Mouse (Mus musculus) embryonic facial prominence, embryonic 12.5 days (tissue): ENCODE results near the gene Nfil3. TPM values are rescaled to one million over a fixed set of nuclear protein-coding genes. Genes with fewer than 3 reads are reported as not detected.
A peak's percentile ranks its signal among the peaks of the same experiment; 100 is the strongest.

Source experiments
- ATAC-seq: fragments of 200-750 bp; cut with Nextera tagmentation; 2 replicates; pipeline ENCODE4 v1.8.0; 2017; ENCODE audit not compliant: insufficient number of reproducible peaks, insufficient read depth, low FRiP score, low TSS enrichment
- H3K27ac ChIP-seq: fragments of 300-500 bp; sonication (generic); 2 replicates; pipeline ENCODE4 v1.5.1; 2016; ENCODE audit warnings: mild to moderate bottlenecking
- H3K27me3 ChIP-seq: fragments of 300-500 bp; sonication (generic); 2 replicates; pipeline ENCODE4 v1.6.1; 2016; ENCODE audit warnings: mild to moderate bottlenecking, moderate library complexity
- H3K36me3 ChIP-seq: fragments of 300-500 bp; sonication (generic); 2 replicates; pipeline ENCODE4 v1.6.1; 2016; ENCODE audit warnings: mild to moderate bottlenecking
- H3K4me1 ChIP-seq: fragments of 300-500 bp; sonication (generic); 2 replicates; pipeline ENCODE4 v1.6.1; 2016
- H3K4me2 ChIP-seq: fragments of 300-500 bp; sonication (generic); replicated peaks from 2 replicates; pipeline ENCODE4 v1.6.1; 2016; ENCODE audit warnings: mild to moderate bottlenecking, moderate library complexity
- H3K4me3 ChIP-seq: fragments of 300-500 bp; sonication (generic); 2 replicates; pipeline ENCODE4 v1.5.1; 2016; ENCODE audit warnings: mild to moderate bottlenecking
- H3K9ac ChIP-seq: fragments of 300-500 bp; sonication (generic); 2 replicates; pipeline ENCODE4 v1.6.1; 2016; ENCODE audit warnings: mild to moderate bottlenecking, moderate library complexity
- H3K9me3 ChIP-seq: fragments of 300-500 bp; sonication (generic); 2 replicates; pipeline ENCODE4 v1.6.1; 2016; ENCODE audit warnings: mild to moderate bottlenecking, moderate library complexity
- WGBS: fragments of 180-500 bp; shearing (Covaris S2); methylation state at CpG from one replicate; pipeline ENCODE4 v1.1.7; 2016; 5-methylcytosine and 5-hydroxymethylcytosine counted together
- polyA plus RNA-seq: library from polyadenylated mRNA; unstranded; fragments of >200 nt; fragmentation: Nextera tagmentation; extraction: Ambion mirVana; gene quantifications from 2 replicates; pipeline ENCODE4 v1.2.1, GENCODE M21; 2016

Gene Nfil3
- polyA plus RNA-seq, 1 experiment from 2014 or later: 30.3 TPM

DNA sequence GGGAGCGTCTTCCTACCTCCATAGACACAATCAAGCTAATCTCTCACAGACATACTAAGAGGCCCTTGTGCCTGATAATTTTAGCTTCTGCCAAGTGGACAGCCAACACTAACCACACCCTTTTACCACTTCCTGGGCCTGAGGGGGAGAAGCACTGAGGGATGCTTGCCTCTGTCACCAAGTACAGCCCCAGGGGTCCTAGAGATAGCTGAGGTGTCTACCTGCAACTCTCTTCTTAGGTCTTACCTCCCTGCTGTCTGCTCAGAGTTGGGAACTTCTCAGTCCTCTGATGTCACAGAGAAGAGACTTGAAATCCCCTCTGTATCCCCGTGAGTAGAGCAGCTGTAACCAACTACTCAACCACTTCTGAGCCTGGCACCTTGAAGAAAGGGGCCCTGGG lies 19.6 kb upstream of the Nfil3 start:
- Histone ChIP-seq H3K9me3 (no peaks in the 10 kb centered on the region), H3K36me3 (no peaks in the 10 kb centered on the region), H3K27me3 (no peaks in the 10 kb centered on the region), H3K4me2 (no peak overlapping the region), H3K4me3 (no peak overlapping the region), H3K27ac (no peak overlapping the region), H3K4me1 (no peaks in the 10 kb centered on the region), H3K9ac (no peak overlapping the region)
- WGBS: 85% methylated on average over 2 of the region's 2 CpGs
- no peak for ATAC-seq

GRCm38 (mm10) chr13:52998541-52998940 lies 17.7 kb upstream of the Nfil3 start:
- Histone ChIP-seq H3K36me3 (no peaks in the 10 kb centered on the region), H3K9ac (no peak overlapping the region), H3K4me1 (no peaks in the 10 kb centered on the region), H3K9me3 (no peaks in the 10 kb centered on the region), H3K27me3 (no peaks in the 10 kb centered on the region), H3K4me3 (no peak overlapping the region), H3K4me2 (no peak overlapping the region), H3K27ac (no peak overlapping the region)
- WGBS: 82% methylated on average over 10 of the region's 10 CpGs
- ATAC-seq: no peak

DNA sequence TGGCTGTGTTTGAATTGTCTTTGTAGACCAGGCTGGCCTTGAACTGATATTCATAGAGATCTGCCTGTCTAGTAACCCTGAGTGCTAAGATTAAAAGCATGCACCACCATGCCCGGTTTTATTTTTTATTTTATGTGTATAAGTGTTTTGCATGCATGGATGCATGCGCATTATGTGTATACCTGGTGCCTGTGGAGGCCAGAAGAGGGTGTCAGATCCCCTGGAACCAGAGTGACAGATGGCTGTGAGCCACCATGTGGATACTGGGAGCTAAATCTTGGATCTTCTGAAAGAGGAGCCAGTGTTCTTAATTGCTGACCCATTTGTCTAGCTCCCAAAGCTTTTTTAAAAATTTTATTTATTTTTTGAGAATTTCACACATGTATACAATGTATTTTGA lies 16.9 kb upstream of the Nfil3 start:
- Histone ChIP-seq H3K9me3 (no peaks in the 10 kb centered on the region), H3K4me2 (no peak overlapping the region), H3K27me3 (no peaks in the 10 kb centered on the region), H3K9ac (no peak overlapping the region), H3K4me3 (no peak overlapping the region), H3K27ac (no peak overlapping the region), H3K4me1 (no peaks in the 10 kb centered on the region), H3K36me3 (no peaks in the 10 kb centered on the region)
- no peak for ATAC-seq
- WGBS: 84% methylated on average over 2 of the region's 2 CpGs

- 74% methylated on average over 8 of the region's 8 CpGs for WGBS
- ATAC-seq: no peak
Measured at GRCm38 (mm10) chr13:52996201-52996600, 15.3 kb upstream of the Nfil3 start.

DNA sequence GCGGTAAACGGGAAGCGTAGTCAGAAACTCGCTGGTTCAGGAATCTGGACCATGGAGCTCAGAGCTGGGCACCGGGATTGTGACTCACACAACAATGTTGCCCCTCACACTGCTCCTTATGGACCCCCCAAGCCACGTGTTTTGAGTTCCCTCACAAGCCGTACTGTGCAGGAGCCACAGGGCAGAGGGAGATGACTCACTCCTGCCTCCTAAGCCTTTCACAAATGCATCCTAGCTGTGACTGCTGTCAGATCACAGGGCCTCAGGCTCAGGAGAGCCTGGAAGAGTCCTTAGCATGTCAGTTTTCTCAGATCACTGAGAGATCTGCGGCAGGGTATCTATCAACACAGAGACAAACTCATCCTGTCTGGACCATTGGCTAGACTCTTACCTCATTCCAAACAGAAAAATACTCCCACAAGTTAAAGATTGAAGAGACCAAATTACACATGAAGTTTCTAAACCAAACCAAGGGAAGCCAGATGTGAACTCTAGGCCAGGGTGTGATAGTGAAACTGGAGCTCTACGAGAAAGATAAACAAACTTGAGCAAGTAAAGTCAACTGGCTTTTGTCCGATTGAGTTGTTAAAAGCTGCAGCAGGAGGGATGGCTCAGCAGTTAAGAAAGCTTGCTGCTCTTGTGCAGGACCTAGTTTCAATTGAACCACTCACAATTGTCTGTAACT lies 13.5 kb upstream of the Nfil3 start:
- Histone ChIP-seq H3K27me3 (no peaks in the 10 kb centered on the region), H3K9ac (no peak overlapping the region), H3K27ac (peak overlapping the region; percentile 76), H3K4me1 (peaks cover 13% of the 10 kb centered on the region), H3K4me2 (no peak overlapping the region), H3K9me3 (no peaks in the 10 kb centered on the region), H3K4me3 (no peak overlapping the region), H3K36me3 (no peaks in the 10 kb centered on the region)
- ATAC-seq: no peak
- 57% methylated on average over 10 of the region's 10 CpGs for WGBS

More at GRCm38 (mm10) chr13:52996201-52996600, 15.3 kb upstream of the Nfil3 start:
- Histone ChIP-seq H3K9me3 (no peaks in the 10 kb centered on the region), H3K36me3 (no peaks in the 10 kb centered on the region), H3K4me1 (no peaks in the 10 kb centered on the region), H3K27me3 (no peaks in the 10 kb centered on the region), H3K4me3 (no peak overlapping the region), H3K27ac (no peak overlapping the region), H3K9ac (no peak overlapping the region), H3K4me2 (no peak overlapping the region)

- H3K4me2 ChIP-seq: no peak overlapping the region
- H3K4me1 ChIP-seq: peaks cover 20% of the 10 kb centered on the region
- ATAC-seq: no peak
- 51% methylated on average over 9 of the region's 9 CpGs for WGBS
- no peaks in the 10 kb centered on the region for H3K9me3 ChIP-seq
- no peaks in the 10 kb centered on the region for H3K36me3 ChIP-seq
- H3K27ac ChIP-seq: peak overlapping the region; percentile 61; the same call in 1 of the 2 replicates
- H3K27me3 ChIP-seq: no peaks in the 10 kb centered on the region
- H3K4me3 ChIP-seq: no peak overlapping the region
- H3K9ac ChIP-seq: no peak overlapping the region
Measured at GRCm38 (mm10) chr13:52990139-52990538, 9.3 kb upstream of the Nfil3 start.

DNA sequence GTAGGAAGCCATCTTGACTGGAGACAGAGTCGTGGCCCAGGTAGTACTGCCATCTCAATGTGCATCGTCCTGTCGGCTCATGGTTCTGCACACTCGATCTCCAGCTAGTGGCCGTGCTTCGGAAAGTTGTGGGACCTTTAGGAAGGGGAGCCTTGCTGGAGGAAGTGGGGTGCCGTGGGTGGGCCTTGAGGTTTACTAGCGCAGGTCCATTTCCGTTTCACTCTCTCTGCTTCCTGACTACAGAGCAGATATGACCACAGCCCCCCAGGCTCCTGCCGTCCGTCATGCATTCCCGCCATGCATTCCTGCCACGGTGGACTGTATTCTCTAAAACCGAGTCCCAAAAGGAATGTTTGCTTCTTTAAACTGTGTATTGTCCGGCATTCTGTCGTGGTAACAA lies 8.1 kb upstream of the Nfil3 start:
- no peak for ATAC-seq
- Histone ChIP-seq H3K4me1 (peaks cover 20% of the 10 kb centered on the region), H3K36me3 (no peaks in the 10 kb centered on the region), H3K27ac (no peak overlapping the region), H3K4me3 (no peak overlapping the region), H3K4me2 (no peak overlapping the region), H3K27me3 (no peaks in the 10 kb centered on the region), H3K9ac (no peak overlapping the region), H3K9me3 (no peaks in the 10 kb centered on the region)
- 81% methylated on average over 16 of the region's 16 CpGs for WGBS

GRCm38 (mm10) chr13:52987880-52988279 lies 7.0 kb upstream of the Nfil3 start:
- Histone ChIP-seq H3K4me2 (no peak overlapping the region), H3K4me3 (no peak overlapping the region), H3K9me3 (no peaks in the 10 kb centered on the region), H3K27me3 (no peaks in the 10 kb centered on the region), H3K4me1 (peaks cover 20% of the 10 kb centered on the region), H3K27ac (no peak overlapping the region), H3K36me3 (no peaks in the 10 kb centered on the region), H3K9ac (no peak overlapping the region)
- ATAC-seq: no peak
- 68% methylated on average over 1 of the region's 1 CpGs for WGBS

- WGBS: 76% methylated on average over 10 of the region's 10 CpGs
- Histone ChIP-seq H3K4me2 (no peak overlapping the region), H3K9me3 (no peaks in the 10 kb centered on the region), H3K9ac (no peak overlapping the region), H3K27me3 (no peaks in the 10 kb centered on the region), H3K36me3 (no peaks in the 10 kb centered on the region), H3K27ac (no peak overlapping the region), H3K4me3 (no peak overlapping the region), H3K4me1 (peaks cover 27% of the 10 kb centered on the region)
- no peak for ATAC-seq
Measured at GRCm38 (mm10) chr13:52986215-52986780, 5.4 kb upstream of the Nfil3 start.

- Histone ChIP-seq H3K27ac (no peak overlapping the region), H3K4me3 (no peak overlapping the region), H3K36me3 (no peaks in the 10 kb centered on the region), H3K9ac (no peak overlapping the region), H3K9me3 (no peaks in the 10 kb centered on the region), H3K4me2 (no peak overlapping the region), H3K27me3 (no peaks in the 10 kb centered on the region), H3K4me1 (peaks cover 26% of the 10 kb centered on the region)
- ATAC-seq: no peak
- WGBS: 82% methylated on average over 12 of the region's 12 CpGs
Measured at GRCm38 (mm10) chr13:52985508-52986214, 4.8 kb upstream of the Nfil3 start.

DNA sequence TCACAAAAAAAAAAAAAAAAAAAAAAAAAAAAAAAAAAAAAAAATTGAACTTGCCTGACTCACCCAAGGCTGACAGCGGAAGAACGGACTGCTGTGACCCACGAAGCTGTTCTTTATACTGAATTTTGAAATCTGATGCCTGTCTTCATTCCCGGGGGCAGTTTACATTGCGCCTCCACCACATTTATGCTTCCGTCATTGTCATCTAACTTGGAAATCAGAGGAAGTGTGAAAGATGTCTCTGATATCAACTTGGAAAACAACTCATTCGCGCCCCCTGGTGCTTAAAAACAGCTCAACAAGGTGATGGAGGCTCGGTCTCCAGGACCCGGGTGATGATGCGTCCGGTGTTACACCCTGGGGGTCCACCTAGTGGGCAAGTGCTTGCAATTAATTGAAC lies 1.8 kb upstream of the Nfil3 start:
- no peak overlapping the region for H3K9ac ChIP-seq
- H3K27ac ChIP-seq: no peak overlapping the region
- no peak for ATAC-seq
- WGBS: under 1% methylated on average over 12 of the region's 12 CpGs
- H3K27me3 ChIP-seq: no peaks in the 10 kb centered on the region
- peak overlapping the region; percentile 39 for H3K4me2 ChIP-seq
- peaks cover 14% of the 10 kb centered on the region for H3K4me1 ChIP-seq
- no peak overlapping the region for H3K4me3 ChIP-seq
- H3K36me3 ChIP-seq: no peaks in the 10 kb centered on the region
- H3K9me3 ChIP-seq: no peaks in the 10 kb centered on the region
